Mouse (Mus musculus): ENCODE data around the gene Cxcr6.

DNA sequence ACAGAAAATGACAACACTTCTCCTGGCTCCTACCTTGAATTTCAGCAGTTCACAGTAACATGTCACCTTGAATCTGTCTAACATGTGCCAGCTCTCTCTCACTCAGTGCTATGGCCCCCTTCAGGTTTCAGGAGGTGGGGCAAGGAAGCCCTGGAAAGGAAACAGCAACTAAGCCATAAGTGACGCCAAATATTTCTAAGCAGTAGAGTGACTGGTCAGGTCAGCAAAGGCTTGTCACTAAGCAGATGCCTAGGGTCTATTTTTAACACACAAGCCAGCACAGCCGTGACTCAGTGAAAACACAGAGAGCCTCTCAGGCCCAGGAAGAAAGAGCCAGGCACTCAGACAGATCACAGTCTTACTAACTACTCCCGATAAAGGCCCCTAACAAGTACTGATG lies 38.8 kb downstream of the Cxcr6 start:
- TF ChIP-seq CTCF (IDR thresholded peaks at IDR 0.05; ENCODE audit: low read depth) (peak; percentile 48), EP300 (IDR thresholded peaks at IDR 0.05; ENCODE audit: low read depth) (no peak; the same call in 1 of the 2 replicates)
